Mouse (Mus musculus) midbrain, embryonic 12.5 days (tissue): ENCODE results near the gene Ptpre. TPM values are rescaled to one million over a fixed set of nuclear protein-coding genes. Genes with fewer than 3 reads are reported as not detected.

ENCODE experiments used
- ATAC-seq: fragments of 200-750 bp; cut with Nextera tagmentation; 2 replicates; pipeline ENCODE4 v1.8.0; 2017; ENCODE audit warnings: low read depth, moderate TSS enrichment, moderate library complexity; ENCODE audit not compliant: low FRiP score
- H3K27ac ChIP-seq: fragments of 300-500 bp; sonication (generic); replicated peaks from 2 replicates; pipeline ENCODE4 v1.5.1; 2016; ENCODE audit warnings: mild to moderate bottlenecking
- H3K27me3 ChIP-seq: fragments of 300-500 bp; sonication (generic); 2 replicates; pipeline ENCODE4 v1.6.1; 2016; ENCODE audit warnings: mild to moderate bottlenecking
- H3K36me3 ChIP-seq: fragments of 300-500 bp; sonication (generic); 2 replicates; pipeline ENCODE4 v1.6.1; 2016
- H3K4me1 ChIP-seq: fragments of 300-500 bp; sonication (generic); 2 replicates; pipeline ENCODE4 v1.6.1; 2016
- H3K4me2 ChIP-seq: fragments of 300-500 bp; sonication (generic); replicated peaks from 2 replicates; pipeline ENCODE4 v1.6.1; 2016; ENCODE audit warnings: mild to moderate bottlenecking, moderate library complexity
- H3K4me3 ChIP-seq: fragments of 300-500 bp; sonication (generic); 2 replicates; pipeline ENCODE4 v1.5.1; 2016; ENCODE audit warnings: mild to moderate bottlenecking
- H3K9ac ChIP-seq: fragments of 300-500 bp; sonication (generic); replicated peaks from 2 replicates; pipeline ENCODE4 v1.6.1; 2016; ENCODE audit warnings: mild to moderate bottlenecking, moderate library complexity
- H3K9me3 ChIP-seq: fragments of 300-500 bp; sonication (generic); 2 replicates; pipeline ENCODE4 v1.6.1; 2016; ENCODE audit warnings: mild to moderate bottlenecking
- WGBS: fragments of 180-500 bp; shearing (Covaris S2); methylation state at CpG from one replicate; pipeline ENCODE4 v1.1.7; 2016; 5-methylcytosine and 5-hydroxymethylcytosine counted together
- polyA plus RNA-seq: library from polyadenylated mRNA; unstranded; fragments of >200 nt; fragmentation: Nextera tagmentation; extraction: Ambion mirVana; gene quantifications from 2 replicates; pipeline ENCODE4 v1.2.1, GENCODE M21; 2016

The Ptpre gene
- polyA plus RNA-seq, 1 experiment from 2014 or later = 1.4 TPM

GRCm38 (mm10) chr7:135537948-135538741, 864 bp downstream of the Ptpre start:
- 0 out of 2 replicates have a peak overlapping the region, but pooled peaks have one; percentile 30 for H3K27ac ChIP-seq
- H3K4me2 ChIP-seq = peak overlapping the region; percentile 95
- no peaks in the 10 kb centered on the region for H3K36me3 ChIP-seq
- peak; percentile 73 for ATAC-seq
- peak overlapping the region; percentile 63 for H3K4me3 ChIP-seq
- 1% methylated on average over 71 of the region's 71 CpGs for WGBS
- peak overlapping the region; percentile 63 for H3K9ac ChIP-seq
- peaks cover 6% of the 10 kb centered on the region for H3K4me1 ChIP-seq
- H3K9me3 ChIP-seq = no peaks in the 10 kb centered on the region
- peaks cover 39% of the 10 kb centered on the region for H3K27me3 ChIP-seq

- Histone ChIP-seq H3K27ac (no peak overlapping the region), H3K9me3 (no peaks in the 10 kb centered on the region), H3K9ac (no peak overlapping the region), H3K4me3 (no peak overlapping the region), H3K4me2 (no peak overlapping the region), H3K36me3 (no peaks in the 10 kb centered on the region), H3K4me1 (peaks cover 6% of the 10 kb centered on the region), H3K27me3 (peaks cover 39% of the 10 kb centered on the region)
- ATAC-seq = no peak
- 84% methylated on average over 2 of the region's 2 CpGs for WGBS
Observed at GRCm38 (mm10) chr7:135539429-135539828, 2.1 kb downstream of the Ptpre start.

GRCm38 (mm10) chr7:135542235-135542634, 5.0 kb downstream of the Ptpre start:
- no peak overlapping the region for H3K4me3 ChIP-seq
- no peak overlapping the region for H3K4me2 ChIP-seq
- no peaks in the 10 kb centered on the region for H3K36me3 ChIP-seq
- WGBS = 82% methylated on average over 3 of the region's 3 CpGs
- H3K9me3 ChIP-seq = no peaks in the 10 kb centered on the region
- no peak overlapping the region for H3K27ac ChIP-seq
- ATAC-seq = no peak
- H3K9ac ChIP-seq = no peak overlapping the region
- H3K4me1 ChIP-seq = peaks cover 6% of the 10 kb centered on the region
- H3K27me3 ChIP-seq = peaks cover 29% of the 10 kb centered on the region

GRCm38 (mm10) chr7:135543033-135543432, 5.8 kb downstream of the Ptpre start:
- 83% methylated on average over 2 of the region's 3 CpGs for WGBS
- no peak overlapping the region for H3K4me3 ChIP-seq
- H3K27me3 ChIP-seq = peaks cover 26% of the 10 kb centered on the region
- no peaks in the 10 kb centered on the region for H3K9me3 ChIP-seq
- no peaks in the 10 kb centered on the region for H3K36me3 ChIP-seq
- no peak for ATAC-seq
- H3K27ac ChIP-seq = no peak overlapping the region
- no peak overlapping the region for H3K4me2 ChIP-seq
- peaks cover 6% of the 10 kb centered on the region for H3K4me1 ChIP-seq
- no peak overlapping the region for H3K9ac ChIP-seq

- Histone ChIP-seq H3K36me3 (no peaks in the 10 kb centered on the region), H3K9me3 (no peaks in the 10 kb centered on the region), H3K9ac (no peak overlapping the region), H3K4me3 (no peak overlapping the region), H3K27me3 (peaks cover 13% of the 10 kb centered on the region), H3K4me2 (no peak overlapping the region), H3K27ac (no peak overlapping the region), H3K4me1 (no peaks in the 10 kb centered on the region)
- WGBS = 89% methylated on average over 6 of the region's 6 CpGs
- ATAC-seq = no peak
Observed at GRCm38 (mm10) chr7:135544321-135544720, 7.0 kb downstream of the Ptpre start.

GRCm38 (mm10) chr7:135545957-135546356, 8.7 kb downstream of the Ptpre start:
- no peaks in the 10 kb centered on the region; the same call in 1 of the 2 replicates for H3K27me3 ChIP-seq
- 71% methylated on average over 7 of the region's 7 CpGs for WGBS
- no peaks in the 10 kb centered on the region for H3K4me1 ChIP-seq
- H3K4me3 ChIP-seq = no peak overlapping the region
- H3K36me3 ChIP-seq = no peaks in the 10 kb centered on the region
- H3K9me3 ChIP-seq = no peaks in the 10 kb centered on the region
- ATAC-seq = no peak
- no peak overlapping the region for H3K27ac ChIP-seq
- H3K4me2 ChIP-seq = no peak overlapping the region
- H3K9ac ChIP-seq = no peak overlapping the region

- Histone ChIP-seq H3K4me2 (no peak overlapping the region), H3K9ac (no peak overlapping the region), H3K36me3 (no peaks in the 10 kb centered on the region), H3K4me3 (no peak overlapping the region), H3K4me1 (no peaks in the 10 kb centered on the region), H3K27ac (no peak overlapping the region), H3K27me3 (no peaks in the 10 kb centered on the region; the same call in 1 of the 2 replicates), H3K9me3 (no peaks in the 10 kb centered on the region)
- ATAC-seq = no peak
- WGBS = 67% methylated on average over 5 of the region's 5 CpGs
Observed at GRCm38 (mm10) chr7:135546530-135546929, 9.2 kb downstream of the Ptpre start.

- no peaks in the 10 kb centered on the region; the same call in 1 of the 2 replicates for H3K27me3 ChIP-seq
- 82% methylated on average over 6 of the region's 6 CpGs for WGBS
- no peak for ATAC-seq
Observed at GRCm38 (mm10) chr7:135548434-135548833, 11.2 kb downstream of the Ptpre start.

GRCm38 (mm10) chr7:135551547-135551946, 14.3 kb downstream of the Ptpre start:
- WGBS = 77% methylated on average over 1 of the region's 1 CpGs
- ATAC-seq = no peak
- Histone ChIP-seq H3K9ac (no peak overlapping the region), H3K4me3 (no peak overlapping the region), H3K27me3 (no peaks in the 10 kb centered on the region; the same call in 1 of the 2 replicates), H3K36me3 (no peaks in the 10 kb centered on the region), H3K4me2 (no peak overlapping the region), H3K9me3 (no peaks in the 10 kb centered on the region), H3K4me1 (no peaks in the 10 kb centered on the region), H3K27ac (no peak overlapping the region)

More at GRCm38 (mm10) chr7:135548434-135548833, 11.2 kb downstream of the Ptpre start:
- H3K4me1 ChIP-seq = no peaks in the 10 kb centered on the region
- H3K9ac ChIP-seq = no peak overlapping the region
- no peaks in the 10 kb centered on the region for H3K9me3 ChIP-seq
- H3K4me2 ChIP-seq = no peak overlapping the region
- H3K4me3 ChIP-seq = no peak overlapping the region
- H3K36me3 ChIP-seq = no peaks in the 10 kb centered on the region
- H3K27ac ChIP-seq = no peak overlapping the region

- Histone ChIP-seq H3K9me3 (no peaks in the 10 kb centered on the region), H3K27me3 (no peaks in the 10 kb centered on the region; the same call in 1 of the 2 replicates), H3K9ac (no peak overlapping the region), H3K4me1 (no peaks in the 10 kb centered on the region), H3K27ac (no peak overlapping the region), H3K4me2 (no peak overlapping the region), H3K36me3 (no peaks in the 10 kb centered on the region), H3K4me3 (no peak overlapping the region)
- ATAC-seq = no peak
- 83% methylated on average over 3 of the region's 3 CpGs for WGBS
Observed at GRCm38 (mm10) chr7:135553550-135553949, 16.3 kb downstream of the Ptpre start.

- H3K27ac ChIP-seq = no peak overlapping the region
- H3K4me3 ChIP-seq = no peak overlapping the region
- H3K9ac ChIP-seq = no peak overlapping the region
- H3K36me3 ChIP-seq = no peaks in the 10 kb centered on the region
- H3K27me3 ChIP-seq = no peaks in the 10 kb centered on the region
- no peaks in the 10 kb centered on the region; the same call in 1 of the 2 replicates for H3K4me1 ChIP-seq
- WGBS = 91% methylated on average over 3 of the region's 3 CpGs
- H3K4me2 ChIP-seq = no peak overlapping the region
- no peaks in the 10 kb centered on the region for H3K9me3 ChIP-seq
- ATAC-seq = no peak
Observed at GRCm38 (mm10) chr7:135556663-135557402, 19.6 kb downstream of the Ptpre start.

- no peaks in the 10 kb centered on the region for H3K36me3 ChIP-seq
- H3K4me3 ChIP-seq = no peak overlapping the region
- no peak overlapping the region for H3K27ac ChIP-seq
- H3K27me3 ChIP-seq = no peaks in the 10 kb centered on the region
- ATAC-seq = no peak
- H3K9me3 ChIP-seq = no peaks in the 10 kb centered on the region
- no peak overlapping the region for H3K4me2 ChIP-seq
- WGBS = 64% methylated on average over 1 of the region's 1 CpGs
- H3K4me1 ChIP-seq = no peaks in the 10 kb centered on the region; the same call in 1 of the 2 replicates
- no peak overlapping the region for H3K9ac ChIP-seq
Observed at GRCm38 (mm10) chr7:135560280-135560679, 23.0 kb downstream of the Ptpre start.
